Mouse (Mus musculus): ENCODE data around the gene Kcnb1. TPM values are rescaled to one million over a fixed set of nuclear protein-coding genes. Genes with fewer than 3 reads are reported as not detected.
A peak's percentile ranks its signal among the peaks of the same experiment; 100 is the strongest.
"Not testable (repeated sequence)": the region's sequence is repeated elsewhere in the genome, so short reads cannot be mapped to it uniquely, and the experiment has no call there.

Gene Kcnb1
- polyA plus RNA-seq, 1 experiment from 2014 or later: 2.3 TPM

- no peak overlapping the region for H3K9ac ChIP-seq (replicated peaks)
- no peak for ATAC-seq
- no peak overlapping the region for H3K4me2 ChIP-seq (replicated peaks)
These were observed 31.3 kb upstream of the Kcnb1 start for GRCm38 (mm10) chr2:167221159-167221845.

GRCm38 (mm10) chr2:167220736-167221135, 30.8 kb upstream of the Kcnb1 start:
- H3K36me3 ChIP-seq: no peaks in the 10 kb centered on the region
- WGBS: 91% methylated on average over 5 of the region's 5 CpGs
- H3K9me3 ChIP-seq: no peaks in the 10 kb centered on the region
- no peak overlapping the region for H3K4me3 ChIP-seq (replicated peaks)
- peaks cover 2% of the 10 kb centered on the region; the same call in 1 of the 2 replicates for H3K4me1 ChIP-seq (replicated peaks)
- H3K4me2 ChIP-seq (replicated peaks): no peak overlapping the region
- no peaks in the 10 kb centered on the region for H3K27me3 ChIP-seq
- H3K9ac ChIP-seq (replicated peaks): no peak overlapping the region
- ATAC-seq: no peak
- H3K27ac ChIP-seq: no peak overlapping the region

More at GRCm38 (mm10) chr2:167221159-167221845, 31.3 kb upstream of the Kcnb1 start:
- Histone ChIP-seq H3K27ac (no peak overlapping the region), H3K9me3 (no peaks in the 10 kb centered on the region), H3K36me3 (no peaks in the 10 kb centered on the region), H3K4me1 (replicated peaks) (peaks cover 2% of the 10 kb centered on the region; the same call in 1 of the 2 replicates), H3K4me3 (replicated peaks) (no peak overlapping the region), H3K27me3 (no peaks in the 10 kb centered on the region)
- WGBS: 89% methylated on average over 13 of the region's 13 CpGs

GRCm38 (mm10) chr2:167219154-167219775, 29.3 kb upstream of the Kcnb1 start:
- peak; percentile 91 for ATAC-seq
- no peak overlapping the region for H3K27ac ChIP-seq
- H3K9me3 ChIP-seq: no peaks in the 10 kb centered on the region
- 46% methylated on average over 8 of the region's 8 CpGs for WGBS
- H3K4me3 ChIP-seq (replicated peaks): no peak overlapping the region
- H3K4me2 ChIP-seq (replicated peaks): no peak overlapping the region
- H3K9ac ChIP-seq (replicated peaks): no peak overlapping the region
- no peaks in the 10 kb centered on the region for H3K27me3 ChIP-seq
- H3K4me1 ChIP-seq (replicated peaks): peaks cover 2% of the 10 kb centered on the region; the same call in 1 of the 2 replicates
- H3K36me3 ChIP-seq: no peaks in the 10 kb centered on the region

- Histone ChIP-seq H3K4me3 (replicated peaks) (no peak overlapping the region), H3K9me3 (no peaks in the 10 kb centered on the region), H3K9ac (replicated peaks) (no peak overlapping the region), H3K4me1 (replicated peaks) (no peaks in the 10 kb centered on the region), H3K27me3 (no peaks in the 10 kb centered on the region), H3K36me3 (no peaks in the 10 kb centered on the region), H3K27ac (no peak overlapping the region), H3K4me2 (replicated peaks) (no peak overlapping the region)
- ATAC-seq: no peak
- WGBS: 96% methylated on average over 12 of the region's 12 CpGs
These were observed 23.7 kb upstream of the Kcnb1 start for GRCm38 (mm10) chr2:167213666-167214065.

GRCm38 (mm10) chr2:167213076-167213475, 23.1 kb upstream of the Kcnb1 start:
- Histone ChIP-seq H3K36me3 (no peaks in the 10 kb centered on the region), H3K27me3 (no peaks in the 10 kb centered on the region), H3K9me3 (no peaks in the 10 kb centered on the region), H3K27ac (no peak overlapping the region), H3K9ac (replicated peaks) (no peak overlapping the region), H3K4me2 (replicated peaks) (no peak overlapping the region), H3K4me1 (replicated peaks) (no peaks in the 10 kb centered on the region), H3K4me3 (replicated peaks) (no peak overlapping the region)
- ATAC-seq: no peak
- WGBS: 91% methylated on average over 3 of the region's 3 CpGs

GRCm38 (mm10) chr2:167212551-167212950, 22.6 kb upstream of the Kcnb1 start:
- Histone ChIP-seq H3K27ac (no peak overlapping the region), H3K36me3 (no peaks in the 10 kb centered on the region), H3K27me3 (no peaks in the 10 kb centered on the region), H3K4me2 (replicated peaks) (no peak overlapping the region), H3K4me1 (replicated peaks) (no peaks in the 10 kb centered on the region), H3K9me3 (no peaks in the 10 kb centered on the region), H3K9ac (replicated peaks) (no peak overlapping the region), H3K4me3 (replicated peaks) (no peak overlapping the region)
- ATAC-seq: no peak
- WGBS: 95% methylated on average over 6 of the region's 6 CpGs

GRCm38 (mm10) chr2:167212089-167212488, 22.1 kb upstream of the Kcnb1 start:
- 94% methylated on average over 3 of the region's 3 CpGs for WGBS
- Histone ChIP-seq H3K27ac (no peak overlapping the region), H3K4me3 (replicated peaks) (no peak overlapping the region), H3K36me3 (no peaks in the 10 kb centered on the region), H3K4me1 (replicated peaks) (no peaks in the 10 kb centered on the region), H3K27me3 (no peaks in the 10 kb centered on the region), H3K9ac (replicated peaks) (no peak overlapping the region), H3K9me3 (no peaks in the 10 kb centered on the region), H3K4me2 (replicated peaks) (no peak overlapping the region)
- ATAC-seq: no peak

GRCm38 (mm10) chr2:167209900-167210299, 19.9 kb upstream of the Kcnb1 start:
- 0 out of 2 replicates have a peak overlapping the region, but pooled peaks have one; percentile 14 for H3K9ac ChIP-seq (replicated peaks)
- H3K27ac ChIP-seq: no peak overlapping the region
- H3K4me2 ChIP-seq (replicated peaks): no peak overlapping the region
- H3K27me3 ChIP-seq: no peaks in the 10 kb centered on the region
- ATAC-seq: no peak
- no peaks in the 10 kb centered on the region for H3K4me1 ChIP-seq (replicated peaks)
- H3K36me3 ChIP-seq: no peaks in the 10 kb centered on the region
- H3K9me3 ChIP-seq: no peaks in the 10 kb centered on the region
- no peak overlapping the region for H3K4me3 ChIP-seq (replicated peaks)
- WGBS: 74% methylated on average over 9 of the region's 9 CpGs

GRCm38 (mm10) chr2:167208984-167209383, 19.0 kb upstream of the Kcnb1 start:
- H3K9me3 ChIP-seq: no peaks in the 10 kb centered on the region
- H3K36me3 ChIP-seq: no peaks in the 10 kb centered on the region
- H3K4me2 ChIP-seq (replicated peaks): no peak overlapping the region
- no peaks in the 10 kb centered on the region for H3K27me3 ChIP-seq
- no peaks in the 10 kb centered on the region for H3K4me1 ChIP-seq (replicated peaks)
- H3K9ac ChIP-seq (replicated peaks): no peak overlapping the region
- WGBS: 83% methylated on average over 3 of the region's 3 CpGs
- H3K4me3 ChIP-seq (replicated peaks): no peak overlapping the region
- no peak for ATAC-seq
- no peak overlapping the region for H3K27ac ChIP-seq

- Histone ChIP-seq H3K9ac (replicated peaks) (no peak overlapping the region), H3K27me3 (no peaks in the 10 kb centered on the region), H3K27ac (no peak overlapping the region), H3K4me3 (replicated peaks) (no peak overlapping the region), H3K4me1 (replicated peaks) (peaks cover 21% of the 10 kb centered on the region), H3K36me3 (no peaks in the 10 kb centered on the region), H3K9me3 (no peaks in the 10 kb centered on the region), H3K4me2 (replicated peaks) (no peak overlapping the region)
- WGBS: 92% methylated on average over 18 of the region's 18 CpGs
- no peak for ATAC-seq
These were observed 16.1 kb upstream of the Kcnb1 start for GRCm38 (mm10) chr2:167205918-167206629.

GRCm38 (mm10) chr2:167204686-167205085, 14.7 kb upstream of the Kcnb1 start:
- peaks cover 25% of the 10 kb centered on the region for H3K4me1 ChIP-seq (replicated peaks)
- H3K36me3 ChIP-seq; H3K4me3 ChIP-seq (replicated peaks); H3K27me3 ChIP-seq; H3K9ac ChIP-seq (replicated peaks); ATAC-seq; H3K4me2 ChIP-seq (replicated peaks); H3K9me3 ChIP-seq; H3K27ac ChIP-seq: not testable (repeated sequence)
- 87% methylated on average over 5 of the region's 5 CpGs for WGBS

- no peaks in the 10 kb centered on the region for H3K9me3 ChIP-seq
- no peaks in the 10 kb centered on the region for H3K27me3 ChIP-seq
- no peak overlapping the region for H3K9ac ChIP-seq (replicated peaks)
- no peak overlapping the region for H3K4me3 ChIP-seq (replicated peaks)
- H3K4me2 ChIP-seq (replicated peaks): no peak overlapping the region
- H3K36me3 ChIP-seq: no peaks in the 10 kb centered on the region
- H3K27ac ChIP-seq: no peak overlapping the region
- ATAC-seq: no peak
- H3K4me1 ChIP-seq (replicated peaks): peaks cover 30% of the 10 kb centered on the region
- 76% methylated on average over 7 of the region's 7 CpGs for WGBS
These were observed 13.7 kb upstream of the Kcnb1 start for GRCm38 (mm10) chr2:167203505-167204166.
